Comparison of ENCODE assay signal across 11 mouse cellular contexts in the genomic region with DNA sequence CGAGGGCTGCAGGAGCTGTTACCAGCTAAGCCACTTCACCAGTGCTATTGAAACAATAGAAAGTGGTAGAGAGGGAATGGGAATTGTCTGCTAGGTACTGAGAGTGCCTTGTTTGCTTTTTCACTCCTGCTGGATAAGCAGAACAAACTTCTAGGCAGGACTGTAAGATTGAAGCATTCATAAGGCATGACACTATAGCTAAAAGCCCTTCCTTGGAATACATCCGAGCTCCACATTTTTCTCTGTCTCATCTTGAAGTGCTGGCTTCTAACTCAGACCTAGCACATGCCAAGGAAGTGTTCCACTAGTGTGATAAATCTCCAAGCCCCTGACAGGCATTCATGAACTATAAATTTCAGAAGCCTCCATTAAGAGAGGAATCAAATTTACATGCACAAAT.
"Had no signal": no experiment of that assay in that cellular context is flagged by ENCODE, and none has a peak within 500 bp of the region (broad histone marks: within the 10 kb centered on the region; RNA-seq: fewer than 3 reads in every experiment).

No protein-coding gene starts in this region.

- H3K9ac ChIP-seq: limb, embryonic 12.5 days; liver, embryonic 13.5 days; liver, postnatal 0 days; neural tube, embryonic 12.5 days had no signal

- H3K4me3 ChIP-seq: limb, embryonic 12.5 days; liver, embryonic 13.5 days; neural tube, embryonic 12.5 days had no signal

- H3K27ac ChIP-seq: limb, embryonic 12.5 days; liver, embryonic 13.5 days; neural tube, embryonic 12.5 days had no signal

- H3K36me3 ChIP-seq: limb, embryonic 12.5 days; liver, embryonic 13.5 days; neural tube, embryonic 12.5 days had no signal

- H3K9me3 ChIP-seq: limb, embryonic 12.5 days; liver, embryonic 13.5 days; neural tube, embryonic 12.5 days had no signal

- DNase-seq: kidney, adult 11 months; kidney, postnatal 10 days; liver; liver, embryonic 13.5 days; liver, postnatal 0 days; midbrain, embryonic 14.5 days; spleen, adult 18-20 months; thymus, adult 18-20 months; thymus, postnatal 25 days had no signal

- ATAC-seq: liver, postnatal 0 days had no signal

- H3K27me3 ChIP-seq: limb, embryonic 12.5 days; liver, embryonic 13.5 days had no signal

- H3K4me2 ChIP-seq: limb, embryonic 12.5 days; liver, embryonic 13.5 days; neural tube, embryonic 12.5 days had no signal

- H3K4me1 ChIP-seq: limb, embryonic 12.5 days had no signal
